8 mouse cellular contexts compared by ENCODE assay signal in the genomic region with DNA sequence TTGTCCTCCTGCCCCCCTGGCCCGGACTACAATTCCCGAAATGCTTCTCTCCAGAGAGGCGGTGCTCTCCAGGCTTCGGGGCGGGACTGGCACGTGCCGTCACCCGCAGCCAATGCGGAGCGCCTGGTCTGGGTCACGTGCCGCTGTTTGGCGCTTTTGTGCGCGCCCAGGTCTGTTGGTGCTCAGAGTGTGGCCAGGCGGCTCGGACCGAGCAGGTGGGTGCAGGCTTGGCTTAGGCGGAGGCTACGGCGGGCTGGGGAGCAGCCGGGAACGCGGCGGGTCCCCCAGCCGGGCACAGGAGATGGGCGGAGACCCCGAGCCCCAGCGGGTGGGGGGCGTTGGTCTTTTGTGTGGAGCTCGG. TPM values are rescaled to one million over a fixed set of nuclear protein-coding genes. Genes with fewer than 3 reads are reported as not detected.
DNase-seq lines count a peak whose midpoint lies in the region; ATAC-seq and TF ChIP-seq lines count a peak whose summit lies in the region.

A gene (plus strand): TSS at position 106 of the 361 bp plus-strand sequence.

- peak; percentile 98 for TF ChIP-seq POLR2A in olfactory bulb, adult 2 months (IDR thresholded peaks at IDR 0.05; ENCODE audit: insufficient read depth, low read depth, low read length)
- TF ChIP-seq POLR2A in thymus, adult 2 months (IDR thresholded peaks at IDR 0.05; ENCODE audit: control insufficient read depth, extremely low read depth, insufficient read depth, low read length, poor library complexity) = peak; percentile 98

- H3K9me3 ChIP-seq in forebrain, embryonic 15.5 days = no peaks in the 10 kb centered on the region
- no peaks in the 10 kb centered on the region for H3K9me3 ChIP-seq in lung, embryonic 14.5 days (ENCODE audit: low read depth, low read length)

- TF ChIP-seq CTCF in layer of hippocampus, adult 2 months (conservative IDR thresholded peaks at IDR 0.05) = no peak
- TF ChIP-seq CTCF in lung, embryonic 14.5 days (IDR thresholded peaks at IDR 0.05; ENCODE audit: low read depth) = no peak
- no peak for TF ChIP-seq CTCF in olfactory bulb, adult 2 months (IDR thresholded peaks at IDR 0.05; ENCODE audit: insufficient read depth, low read depth, low read length)
- TF ChIP-seq CTCF in thymus, adult 2 months (IDR thresholded peaks at IDR 0.05; ENCODE audit: borderline replicate concordance, control insufficient read depth, extremely low read depth, insufficient read depth, low read length, poor library complexity) = 0 out of 2 replicates have a peak, but pooled peaks have one; percentile 33

- DNase-seq in ES-CJ7 (ENCODE audit: low read depth, low spot score) = peak; percentile 98
- DNase-seq in cerebellum, adult 11 months = peak; percentile 96
- DNase-seq in heart, postnatal 36 days = peak; percentile 90 to 92
- DNase-seq in layer of hippocampus, adult 2 months (ENCODE audit: low spot score in 2 of 2) = peak; percentile 94 to 96
- DNase-seq in lung, embryonic 14.5 days = peak; percentile 98
- DNase-seq in thymus, adult 2 months = peak; percentile 94

- under 1% methylated on average over 31 of the region's 31 CpGs for WGBS in forebrain, embryonic 15.5 days
- WGBS in lung, embryonic 14.5 days = under 1% methylated on average over 31 of the region's 31 CpGs
- WGBS in olfactory bulb, adult 2 months = under 1% methylated on average over 30 of the region's 31 CpGs
- under 1% methylated on average over 31 of the region's 31 CpGs for WGBS in thymus, adult 2 months

- peak within 1 kb of the TSS; percentile 100 for H3K9ac ChIP-seq in forebrain, embryonic 15.5 days (replicated peaks)
- H3K9ac ChIP-seq in lung, embryonic 14.5 days = peak within 1 kb of the TSS; percentile 93

- peak within 1 kb of the TSS; percentile 83 for H3K4me2 ChIP-seq in forebrain, embryonic 15.5 days (replicated peaks)
- H3K4me2 ChIP-seq in lung, embryonic 14.5 days = peak within 1 kb of the TSS; percentile 96

- peaks cover 48% of the 10 kb centered on the region for H3K4me1 ChIP-seq in forebrain, embryonic 15.5 days
- H3K4me1 ChIP-seq in lung, embryonic 14.5 days (ENCODE audit: insufficient read depth) = 0 out of 2 replicates have a peak, but pooled peaks cover 3% of the 10 kb centered on the region
- H3K4me1 ChIP-seq in olfactory bulb, adult 2 months (ENCODE audit: control insufficient read depth, insufficient read depth, low read length) = peaks cover 14% of the 10 kb centered on the region
- H3K4me1 ChIP-seq in thymus, adult 2 months (replicated peaks; ENCODE audit: control insufficient read depth, insufficient read depth, low read length) = peaks cover 18% of the 10 kb centered on the region

- intact Hi-C loops in heart, postnatal 36 days (cut with DNase I) = no loop called here

- H3K27me3 ChIP-seq in forebrain, embryonic 15.5 days = no peaks in the 10 kb centered on the region
- no peaks in the 10 kb centered on the region for H3K27me3 ChIP-seq in lung, embryonic 14.5 days (ENCODE audit: insufficient read depth, low read length)
- H3K27me3 ChIP-seq in thymus, adult 2 months (ENCODE audit: control insufficient read depth, insufficient read depth, low read length) = no peaks in the 10 kb centered on the region

- H3K4me3 ChIP-seq in forebrain, embryonic 15.5 days = peak within 1 kb of the TSS; percentile 99
- peak within 1 kb of the TSS; percentile 92 for H3K4me3 ChIP-seq in layer of hippocampus, adult 2 months
- peak within 1 kb of the TSS; percentile 92 for H3K4me3 ChIP-seq in lung, embryonic 14.5 days (ENCODE audit: low read depth, low read length)
- H3K4me3 ChIP-seq in olfactory bulb, adult 2 months (ENCODE audit: insufficient read depth, low read depth, low read length) = peak within 1 kb of the TSS; percentile 62
- H3K4me3 ChIP-seq in thymus, adult 2 months (ENCODE audit: control insufficient read depth, insufficient read depth, low read length) = peak within 1 kb of the TSS; percentile 78

- ATAC-seq in forebrain, embryonic 15.5 days (replicated peaks) = peak; percentile 96
- peak; percentile 97 for ATAC-seq in lung, embryonic 14.5 days (ENCODE audit: insufficient read depth)

- H3K36me3 ChIP-seq in forebrain, embryonic 15.5 days = peaks cover 24% of the 10 kb centered on the region
- peaks cover 31% of the 10 kb centered on the region for H3K36me3 ChIP-seq in lung, embryonic 14.5 days (ENCODE audit: insufficient read depth)
- H3K36me3 ChIP-seq in thymus, adult 2 months (ENCODE audit: control insufficient read depth, insufficient read depth, low read length) = peaks cover 22% of the 10 kb centered on the region

- H3K27ac ChIP-seq in forebrain, embryonic 15.5 days (replicated peaks) = peak within 1 kb of the TSS; percentile 100
- H3K27ac ChIP-seq in layer of hippocampus, adult 2 months = peak within 1 kb of the TSS; percentile 84
- H3K27ac ChIP-seq in lung, embryonic 14.5 days (ENCODE audit: low read depth) = peak within 1 kb of the TSS; percentile 94
- H3K27ac ChIP-seq in olfactory bulb, adult 2 months (ENCODE audit: insufficient read depth, low read depth, low read length) = peak within 1 kb of the TSS; percentile 52
- H3K27ac ChIP-seq in thymus, adult 2 months (ENCODE audit: control insufficient read depth, insufficient read depth, low read length) = peak within 1 kb of the TSS; percentile 90

RNA-seq across cellular contexts. Expression of the gene that starts here (rescaled TPM):
- polyA plus RNA-seq in forebrain, embryonic 15.5 days (2015; fragmentation: Nextera tagmentation; extraction: Ambion mirVana) = 7,875 and 7,989 TPM in 2 replicates
- total RNA-seq in heart, postnatal 36 days (2021) = 10 to 100 TPM; 28.4 to 28.9 TPM
- total RNA-seq in layer of hippocampus, adult 2 months (2021) = 100 to 1,000 TPM; 362 to 369 TPM
- polyA plus RNA-seq in lung, embryonic 14.5 days (2014; fragmentation: Nextera tagmentation; extraction: Ambion mirVana) = 1,723 and 1,772 TPM in 2 replicates
- polyA plus RNA-seq in olfactory bulb, adult 2 months (2012; ENCODE audit: insufficient read depth, insufficient read length, low replicate concordance, missing spikeins) = 402 and 593 TPM in 2 replicates
- 134 and 274 TPM in 2 replicates for polyA plus RNA-seq in thymus, adult 2 months (2012; rRNA removed)

Comparison
In these comparisons a context has a peak if more than half of its experiments do, and no peak if none do; other contexts are left out.
1. Peak in every context shown above with its lines: DNase-seq, ATAC-seq, H3K4me3 ChIP-seq and H3K27ac ChIP-seq.
2. RNA of the gene that starts here (total RNA-seq): 362 to 369 TPM in layer of hippocampus, adult 2 months; 28.4 to 28.9 TPM in heart, postnatal 36 days; every median in the first group is over 10 times any median in the second.